Mouse (Mus musculus): ENCODE results near the gene Plekha7. TPM values are rescaled to one million over a fixed set of nuclear protein-coding genes. Genes with fewer than 3 reads are reported as not detected.

Plekha7 gene
- total RNA-seq, 2 experiments from 2014 or later: not detected

GRCm38 (mm10) chr7:116192966-116193365 lies 115.2 kb downstream of the Plekha7 start:
- ATAC-seq (replicated peaks; ENCODE audit: poor library complexity, severe bottlenecking): no peak

DNA sequence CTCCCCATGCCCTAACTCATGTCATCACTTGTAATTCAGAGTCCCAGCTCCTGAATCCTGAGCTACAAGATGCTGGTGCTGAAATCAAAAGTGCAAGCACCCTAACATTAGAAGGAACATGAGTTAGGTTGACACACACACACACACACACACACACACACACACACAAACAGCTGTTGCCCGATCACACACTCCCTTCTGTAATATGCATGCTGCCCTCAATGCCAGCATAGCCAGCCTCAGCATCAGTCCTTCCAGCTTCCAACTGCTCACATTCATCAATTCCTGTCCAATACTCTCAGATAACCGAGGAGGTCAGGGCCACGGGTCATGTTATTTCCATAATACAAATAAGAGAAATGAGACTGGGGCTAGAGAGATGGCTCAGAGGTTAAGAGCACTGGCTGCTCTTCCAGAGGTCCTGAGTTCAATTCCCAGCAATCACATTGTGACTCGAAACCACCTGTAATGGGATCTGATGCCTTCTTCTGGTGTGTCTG lies 116.0 kb downstream of the Plekha7 start:
- ATAC-seq (replicated peaks; ENCODE audit: poor library complexity, severe bottlenecking): no peak

GRCm38 (mm10) chr7:116191138-116191537 lies 117.0 kb downstream of the Plekha7 start:
- ATAC-seq (replicated peaks; ENCODE audit: poor library complexity, severe bottlenecking): no peak

GRCm38 (mm10) chr7:116189708-116190107 lies 118.5 kb downstream of the Plekha7 start:
- ATAC-seq (replicated peaks; ENCODE audit: poor library complexity, severe bottlenecking): no peak

- ATAC-seq (replicated peaks; ENCODE audit: poor library complexity, severe bottlenecking): no peak
Observed at GRCm38 (mm10) chr7:116188391-116188790, 119.8 kb downstream of the Plekha7 start.

GRCm38 (mm10) chr7:116187521-116187920 lies 120.7 kb downstream of the Plekha7 start:
- ATAC-seq (replicated peaks; ENCODE audit: poor library complexity, severe bottlenecking): no peak

GRCm38 (mm10) chr7:116186847-116187246 lies 121.3 kb downstream of the Plekha7 start:
- ATAC-seq (replicated peaks; ENCODE audit: poor library complexity, severe bottlenecking): no peak

GRCm38 (mm10) chr7:116186156-116186555 lies 122.0 kb downstream of the Plekha7 start:
- no peak for ATAC-seq (replicated peaks; ENCODE audit: poor library complexity, severe bottlenecking)

- no peak for ATAC-seq (replicated peaks; ENCODE audit: poor library complexity, severe bottlenecking)
Observed at GRCm38 (mm10) chr7:116184358-116185057, 123.7 kb downstream of the Plekha7 start.

DNA sequence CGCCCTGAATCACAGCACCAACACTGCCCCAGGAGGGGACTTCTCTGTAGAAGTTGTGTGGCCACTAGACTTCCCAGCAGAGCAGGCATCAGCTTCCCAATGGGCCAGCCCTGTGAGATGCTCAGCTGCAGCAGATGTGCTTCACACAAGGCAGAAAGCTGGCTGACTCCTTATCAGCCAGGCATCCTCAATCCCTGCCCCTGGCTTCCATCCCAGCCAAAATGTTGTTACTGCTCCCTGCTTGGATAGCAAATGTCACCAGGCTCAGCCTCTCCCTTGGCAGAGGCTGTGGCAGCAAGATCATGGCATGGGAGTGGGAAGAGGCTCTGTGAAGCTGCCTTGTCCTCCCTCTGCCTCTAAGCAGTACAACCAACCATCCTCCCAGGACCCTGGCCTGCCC lies 125.7 kb downstream of the Plekha7 start:
- no peak for ATAC-seq (replicated peaks; ENCODE audit: poor library complexity, severe bottlenecking)

- no peak for ATAC-seq (replicated peaks; ENCODE audit: poor library complexity, severe bottlenecking)
Observed at GRCm38 (mm10) chr7:116181444-116181946, 126.7 kb downstream of the Plekha7 start.

- no peak for ATAC-seq (replicated peaks; ENCODE audit: poor library complexity, severe bottlenecking)
Observed at GRCm38 (mm10) chr7:116178916-116179315, 129.3 kb downstream of the Plekha7 start.

- no peak for ATAC-seq (replicated peaks; ENCODE audit: poor library complexity, severe bottlenecking)
Observed at GRCm38 (mm10) chr7:116172774-116173173, 135.4 kb downstream of the Plekha7 start.

DNA sequence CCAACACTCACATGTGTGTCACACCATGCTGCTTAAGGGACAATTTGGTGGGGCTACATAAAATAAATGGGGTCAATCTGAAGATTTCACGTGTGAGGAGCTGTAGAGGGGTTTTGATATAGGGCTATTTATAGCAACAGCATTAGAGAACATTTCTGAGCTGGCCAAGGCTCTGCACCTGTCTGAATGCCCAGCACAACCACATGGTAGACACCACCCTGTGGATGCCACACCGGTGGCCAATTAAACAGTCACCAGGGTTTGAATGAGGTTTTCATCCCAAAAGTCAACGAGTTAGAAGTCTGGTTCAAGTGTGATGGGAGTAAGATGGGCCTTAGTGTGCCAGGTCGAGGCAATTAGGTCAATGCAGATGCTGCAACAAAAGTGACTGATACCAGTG lies 138.8 kb downstream of the Plekha7 start:
- no peak for ATAC-seq (replicated peaks; ENCODE audit: poor library complexity, severe bottlenecking)

GRCm38 (mm10) chr7:116168224-116168623 lies 140.0 kb downstream of the Plekha7 start:
- ATAC-seq (replicated peaks; ENCODE audit: poor library complexity, severe bottlenecking): peak; percentile 85

- no peak for ATAC-seq (replicated peaks; ENCODE audit: poor library complexity, severe bottlenecking)
Observed at GRCm38 (mm10) chr7:116164232-116164631, 143.9 kb downstream of the Plekha7 start.

DNA sequence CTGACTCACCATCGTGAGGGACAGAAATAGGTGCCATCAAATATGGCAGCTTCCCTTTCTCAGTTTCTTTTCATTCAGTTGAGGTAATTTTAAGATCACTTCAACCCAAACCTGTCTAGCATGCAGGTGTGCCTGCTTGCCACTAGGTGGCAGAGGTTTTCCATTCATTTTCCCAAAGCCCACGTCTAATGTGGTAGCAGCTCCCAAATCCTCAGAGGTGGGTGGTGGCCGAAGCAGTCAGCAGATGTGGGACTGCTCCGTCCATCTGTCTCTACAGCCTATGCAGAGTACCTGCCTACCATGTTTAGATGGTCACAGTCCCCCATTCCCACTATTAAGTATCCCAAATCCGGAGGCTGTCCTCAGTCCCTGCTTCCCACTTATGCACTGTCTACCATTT lies 146.6 kb downstream of the Plekha7 start:
- ATAC-seq (replicated peaks; ENCODE audit: poor library complexity, severe bottlenecking): peak; percentile 73

GRCm38 (mm10) chr7:116156894-116157143 lies 151.4 kb downstream of the Plekha7 start:
- no peak for ATAC-seq (replicated peaks; ENCODE audit: poor library complexity, severe bottlenecking)

DNA sequence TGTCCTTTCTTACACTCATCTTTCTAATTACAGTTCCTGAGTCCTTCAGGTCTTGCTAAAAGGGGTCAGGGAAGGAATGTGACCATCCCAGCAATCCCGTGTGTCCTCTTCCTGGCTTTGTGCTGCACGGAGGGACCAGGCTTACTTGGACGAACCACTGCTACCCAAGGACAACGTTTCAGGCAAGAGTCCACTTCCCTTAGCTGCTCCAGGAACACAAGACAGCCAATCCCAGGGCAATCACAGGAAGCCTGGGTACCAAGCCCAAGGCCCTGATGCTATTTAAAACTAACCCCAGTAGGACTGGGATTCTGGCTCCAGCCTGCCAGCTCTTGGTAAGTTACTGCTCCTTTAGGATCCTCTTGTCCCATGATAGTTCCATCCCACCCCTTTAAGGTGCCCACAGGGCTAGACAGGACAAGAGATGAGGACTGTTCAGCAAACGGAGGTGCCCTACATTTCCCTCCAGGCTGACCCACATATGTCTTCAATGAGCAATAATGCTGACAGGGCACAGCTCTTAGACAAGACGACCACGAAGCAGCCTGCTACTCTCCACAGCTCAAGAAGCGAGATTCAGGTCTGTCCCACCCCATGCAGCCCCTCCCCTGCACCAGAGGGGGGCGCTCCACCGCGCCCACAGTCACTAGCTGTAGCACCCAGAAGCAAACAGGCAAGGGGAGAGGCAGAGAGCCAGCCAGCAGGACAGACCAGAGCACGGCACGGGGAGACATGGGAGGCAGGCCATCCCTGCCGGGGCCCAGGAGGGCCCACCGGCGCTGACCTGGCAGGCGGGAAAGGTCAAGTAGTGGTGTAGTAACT lies 151.9 kb downstream of the Plekha7 start:
- no peak for ATAC-seq (replicated peaks; ENCODE audit: poor library complexity, severe bottlenecking)

DNA sequence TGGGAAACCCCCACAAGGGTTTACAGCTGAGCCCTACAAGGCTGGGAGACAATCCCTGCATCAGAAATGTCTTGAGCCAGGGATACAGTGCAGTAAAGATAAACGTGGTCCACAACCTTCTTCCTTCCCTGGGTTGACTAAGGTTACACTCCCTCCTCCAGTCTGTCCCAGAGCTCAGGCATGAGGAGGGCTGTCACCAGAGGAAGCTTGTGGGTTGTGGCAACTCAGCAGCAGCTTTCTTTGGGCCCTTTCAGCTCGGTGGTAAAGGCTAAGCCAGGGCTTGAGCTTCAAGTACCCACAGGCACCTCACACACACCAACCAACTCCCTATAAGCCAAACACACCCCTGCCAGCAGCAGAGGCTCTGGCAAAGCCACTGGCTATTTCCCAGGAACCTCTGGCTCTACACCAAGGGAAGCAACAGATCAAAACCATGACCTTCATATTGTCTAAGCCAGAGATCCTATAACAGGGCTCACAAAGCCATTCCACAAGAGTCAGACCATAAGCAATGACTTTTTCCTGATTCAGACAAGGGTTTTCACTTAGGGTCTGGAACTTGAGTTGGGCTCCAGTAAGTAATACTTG lies 154.3 kb downstream of the Plekha7 start:
- no peak for ATAC-seq (replicated peaks; ENCODE audit: poor library complexity, severe bottlenecking)

DNA sequence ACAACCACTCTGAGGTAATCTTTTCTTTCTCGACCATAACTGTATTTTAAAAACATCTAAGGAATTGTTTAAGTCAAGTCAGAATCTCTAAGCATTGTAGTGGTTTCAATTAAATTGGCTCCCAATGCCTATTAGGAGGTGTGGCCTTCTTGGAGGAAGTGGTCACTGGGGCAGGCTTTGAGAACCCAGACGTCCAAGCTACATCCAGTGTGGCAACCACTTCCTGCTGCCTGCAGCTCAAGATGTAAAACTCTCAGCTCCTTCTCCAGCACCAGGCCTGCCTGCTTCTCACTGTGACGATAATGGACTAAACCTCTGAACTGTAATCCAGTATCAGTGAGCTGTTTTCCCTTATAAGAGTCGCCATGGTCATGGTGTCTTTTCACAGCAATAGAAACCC lies 158.6 kb downstream of the Plekha7 start:
- peak; percentile 96 for ATAC-seq (replicated peaks; ENCODE audit: poor library complexity, severe bottlenecking)

All from granulocyte monocyte progenitor cell, adult 5-6 weeks (primary cell).